Mouse (Mus musculus) erythroblast, adult 5-6 weeks (primary cell): ENCODE results near the gene Pyroxd1. TPM values are rescaled to one million over a fixed set of nuclear protein-coding genes. Genes with fewer than 3 reads are reported as not detected.

Experiments used
- total RNA-seq, 2 experiments: library from RNA; stranded (forward) in 1 of 2; stranded (reverse) in 1 of 2; fragments of 150-400 nt in 1 of 2; fragments of 200-764, 138-1000 nt in 1 of 2; gene quantifications; 2 replicates each; pipeline versions ENCODE4 v1.2.3 to v1.2.4; 2015 to 2017; ENCODE audit warnings: low replicate concordance in 2 of 2

Pyroxd1 gene
- total RNA-seq, 2 experiments from 2014 or later = 2.6 to 3.3 TPM

Other genes starting within 250 kb of the Pyroxd1 start
- not detected in 2 replicates for gene Slco1a6, start 137.1 kb upstream of the Pyroxd1 start, total RNA-seq (2015; ENCODE audit: low replicate concordance)
- 7.4 TPM in 1 of 2 replicates, not detected in the other for gene Slco1a6, start 137.1 kb upstream of the Pyroxd1 start, total RNA-seq (2017; ENCODE audit: low replicate concordance)
- not detected in 2 replicates for gene Iapp, start 47.2 kb upstream of the Pyroxd1 start, total RNA-seq (2015; ENCODE audit: low replicate concordance)
- gene Iapp, start 47.2 kb upstream of the Pyroxd1 start, total RNA-seq (2017; ENCODE audit: low replicate concordance) = not detected in 2 replicates
- not detected in 2 replicates for gene Slco1a5, start 22.7 kb upstream of the Pyroxd1 start, total RNA-seq (2015; ENCODE audit: low replicate concordance)
- gene Slco1a5, start 22.7 kb upstream of the Pyroxd1 start, total RNA-seq (2017; ENCODE audit: low replicate concordance) = not detected in 2 replicates
- 2.7 and 7.1 TPM in 2 replicates for gene Recql, start 41.4 kb downstream of the Pyroxd1 start, total RNA-seq (2015; ENCODE audit: low replicate concordance)
- 7.9 and 8.8 TPM in 2 replicates for gene Recql, start 41.4 kb downstream of the Pyroxd1 start, total RNA-seq (2017; ENCODE audit: low replicate concordance)
- gene Golt1b, start 41.6 kb downstream of the Pyroxd1 start, total RNA-seq (2015; ENCODE audit: low replicate concordance) = 6.3 and 13.2 TPM in 2 replicates
- 9.1 and 10.7 TPM in 2 replicates for gene Golt1b, start 41.6 kb downstream of the Pyroxd1 start, total RNA-seq (2017; ENCODE audit: low replicate concordance)
- gene Spx, start 67.8 kb downstream of the Pyroxd1 start, total RNA-seq (2015; ENCODE audit: low replicate concordance) = not detected in 2 replicates
- 1.8 TPM in 1 of 2 replicates, not detected in the other for gene Spx, start 67.8 kb downstream of the Pyroxd1 start, total RNA-seq (2017; ENCODE audit: low replicate concordance)
- not detected in 2 replicates for gene Gys2, start 127.5 kb downstream of the Pyroxd1 start, total RNA-seq (2015; ENCODE audit: low replicate concordance)
- gene Gys2, start 127.5 kb downstream of the Pyroxd1 start, total RNA-seq (2017; ENCODE audit: low replicate concordance) = not detected in 2 replicates
- 6.3 and 12.3 TPM in 2 replicates for gene Ldhb, start 162.3 kb downstream of the Pyroxd1 start, total RNA-seq (2015; ENCODE audit: low replicate concordance)
- gene Ldhb, start 162.3 kb downstream of the Pyroxd1 start, total RNA-seq (2017; ENCODE audit: low replicate concordance) = 6.0 and 11.8 TPM in 2 replicates
- not detected in 2 replicates for gene Kcnj8, start 226.0 kb downstream of the Pyroxd1 start, total RNA-seq (2015; ENCODE audit: low replicate concordance)
- not detected in 2 replicates for gene Kcnj8, start 226.0 kb downstream of the Pyroxd1 start, total RNA-seq (2017; ENCODE audit: low replicate concordance)